Mouse (Mus musculus): Measurements from ENCODE around the gene Jmjd8. TPM values are rescaled to one million over a fixed set of nuclear protein-coding genes. Genes with fewer than 3 reads are reported as not detected.
A peak's percentile ranks its signal among the peaks of the same experiment; 100 is the strongest.
"Not testable (repeated sequence)": the region's sequence is repeated elsewhere in the genome, so short reads cannot be mapped to it uniquely, and the experiment has no call there.

Gene Jmjd8
- polyA plus RNA-seq, 1 experiment = 29.2 TPM

DNA sequence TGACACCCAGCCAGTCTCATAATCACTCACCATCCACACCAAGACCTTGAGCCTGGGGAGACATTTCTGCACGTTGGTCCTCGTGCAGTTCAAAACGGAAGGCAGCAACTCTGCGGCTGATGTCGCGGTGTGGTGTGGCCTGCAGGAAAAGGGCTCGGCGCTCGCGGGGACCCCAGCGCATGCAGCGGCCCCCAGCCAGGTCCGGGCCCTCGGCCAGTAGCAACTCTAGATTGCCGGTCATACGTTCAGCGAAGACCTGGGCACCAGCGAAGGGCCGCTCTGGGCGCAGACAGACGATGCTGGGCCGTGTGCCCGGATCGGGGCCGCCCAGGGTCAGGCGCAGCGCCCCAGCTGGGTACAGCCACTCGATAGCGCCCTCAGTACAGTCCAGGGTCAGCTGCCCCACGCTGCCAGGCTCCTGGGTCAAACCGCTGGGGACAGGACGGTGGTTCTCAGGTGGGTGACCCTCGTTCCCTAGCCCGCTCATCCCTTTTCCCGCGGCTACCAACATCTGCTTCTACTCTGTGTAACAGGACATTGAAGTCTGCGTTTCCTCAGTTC is 32.4 kb upstream of the Jmjd8 start:
- Histone ChIP-seq H3K4me3 (ENCODE audit: insufficient read depth, low read depth, low read length) (peak overlapping the region; percentile 75), H3K4me1 (ENCODE audit: control insufficient read depth, insufficient read depth, insufficient read length, low read length) (peaks cover 10% of the 10 kb centered on the region), H3K27ac (replicated peaks; ENCODE audit: low read depth, low read length) (no peak overlapping the region)

DNA sequence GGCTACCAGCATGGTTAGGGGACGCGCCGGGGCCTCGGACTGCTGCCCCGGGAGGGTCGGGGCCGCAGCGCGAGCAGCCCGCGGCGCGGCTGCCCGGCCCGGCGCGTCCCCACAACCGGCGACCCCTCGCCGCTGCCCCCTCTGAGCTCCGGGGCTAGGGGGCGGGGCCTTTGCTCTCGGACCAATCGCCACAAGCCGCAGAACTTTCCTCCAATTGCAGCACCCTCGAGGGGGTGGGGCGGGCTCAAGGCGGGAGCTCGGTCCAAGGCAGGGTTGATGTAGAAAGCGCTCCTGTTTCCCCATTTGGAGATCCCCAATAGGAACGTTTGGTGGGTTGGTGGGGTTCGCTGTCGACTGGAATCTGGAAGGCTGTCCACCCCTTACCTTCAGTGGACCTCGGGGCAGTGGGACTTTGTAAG is 31.7 kb upstream of the Jmjd8 start, which contains the start of gene Metrn:
TSS of gene Metrn (minus strand) at position 186 of the 419 bp plus-strand sequence.
- no peak within 1 kb of the TSS for H3K27ac ChIP-seq (replicated peaks; ENCODE audit: low read depth, low read length)
- peak within 1 kb of the TSS; percentile 75 for H3K4me3 ChIP-seq (ENCODE audit: insufficient read depth, low read depth, low read length)
- H3K4me1 ChIP-seq (ENCODE audit: control insufficient read depth, insufficient read depth, insufficient read length, low read length) = peaks cover 7% of the 10 kb centered on the region

DNA sequence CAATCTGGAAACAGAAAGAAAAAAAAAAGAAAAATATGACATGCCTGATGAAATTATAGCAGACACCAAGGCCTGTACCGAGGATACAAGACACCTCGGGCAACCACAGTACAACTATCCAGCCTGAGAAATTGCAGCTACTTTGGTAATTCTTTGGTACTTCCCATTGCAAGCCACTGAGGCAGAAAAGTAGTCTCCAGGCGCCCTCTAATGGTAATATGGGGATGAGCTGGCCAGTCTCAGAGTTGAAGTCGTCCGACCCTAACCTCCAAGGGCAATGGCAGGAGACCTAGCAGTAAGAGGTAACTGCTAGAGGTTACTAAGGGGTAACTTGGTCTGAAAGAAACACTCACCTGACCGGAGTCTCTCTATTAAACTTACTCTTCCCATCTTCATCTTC is 27.6 kb upstream of the Jmjd8 start:
- Histone ChIP-seq H3K27ac (replicated peaks; ENCODE audit: low read depth, low read length) (no peak overlapping the region), H3K4me3 (ENCODE audit: insufficient read depth, low read depth, low read length) (no peak overlapping the region), H3K4me1 (ENCODE audit: control insufficient read depth, insufficient read depth, insufficient read length, low read length) (no peaks in the 10 kb centered on the region; the same call in 1 of the 2 replicates)

DNA sequence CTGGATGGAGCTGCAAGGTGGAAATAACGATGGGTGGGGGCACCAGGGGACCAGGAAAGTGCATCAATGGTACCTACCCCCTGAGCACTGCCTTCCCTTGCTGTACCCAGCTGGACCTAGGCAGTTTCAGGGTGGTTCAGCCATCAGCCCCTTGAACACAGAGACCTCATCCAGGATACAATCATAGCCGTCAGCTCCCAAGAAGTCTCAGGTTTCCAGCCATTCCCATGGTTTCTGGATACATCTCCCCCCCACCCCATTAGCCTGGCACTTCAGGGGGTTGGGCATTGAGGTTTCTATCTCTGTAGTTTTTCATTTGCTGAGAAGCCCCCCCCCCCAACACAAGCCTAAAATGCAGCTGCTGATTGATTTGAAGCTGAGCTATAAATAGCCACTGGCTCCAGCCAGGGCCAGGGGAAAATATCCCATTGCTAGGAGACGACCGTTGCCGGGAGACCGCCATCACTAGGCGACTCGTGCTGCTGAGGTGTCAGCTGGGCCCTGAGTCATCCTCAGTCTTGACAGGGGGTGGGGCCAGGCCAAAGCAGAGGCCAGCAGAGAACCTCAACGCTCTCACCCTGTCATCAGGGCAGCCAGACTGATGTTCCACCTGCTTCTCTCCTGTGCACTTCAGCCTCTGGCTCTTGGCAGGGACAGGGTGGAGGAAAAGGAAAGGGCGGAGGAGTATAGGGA is 25.7 kb upstream of the Jmjd8 start:
- Histone ChIP-seq H3K4me3 (ENCODE audit: insufficient read depth, low read depth, low read length) (no peak overlapping the region), H3K4me1 (ENCODE audit: control insufficient read depth, insufficient read depth, insufficient read length, low read length) (no peaks in the 10 kb centered on the region), H3K27ac (replicated peaks; ENCODE audit: low read depth, low read length) (no peak overlapping the region)

DNA sequence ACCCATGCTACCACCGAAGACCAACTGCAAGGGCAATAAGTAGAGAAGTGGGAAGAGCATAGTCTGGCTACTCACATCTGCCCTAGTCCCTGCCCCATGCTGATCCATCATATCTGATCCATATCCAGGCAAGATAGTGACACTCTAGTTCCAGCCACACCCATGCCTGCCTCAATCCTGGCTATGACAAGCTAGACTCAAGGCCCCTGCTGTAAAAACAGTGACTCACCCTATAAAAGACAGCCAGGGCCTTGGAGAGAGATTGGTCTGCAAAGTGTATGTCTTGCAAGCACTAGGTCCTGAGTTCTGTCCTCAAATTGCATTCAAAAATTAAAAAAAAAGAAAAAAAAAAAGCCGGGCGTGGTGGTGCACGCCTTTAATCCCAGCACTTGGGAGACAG is 22.2 kb upstream of the Jmjd8 start:
- Histone ChIP-seq H3K4me1 (ENCODE audit: control insufficient read depth, insufficient read depth, insufficient read length, low read length) (no peaks in the 10 kb centered on the region), H3K27ac (replicated peaks; ENCODE audit: low read depth, low read length) (no peak overlapping the region)

DNA sequence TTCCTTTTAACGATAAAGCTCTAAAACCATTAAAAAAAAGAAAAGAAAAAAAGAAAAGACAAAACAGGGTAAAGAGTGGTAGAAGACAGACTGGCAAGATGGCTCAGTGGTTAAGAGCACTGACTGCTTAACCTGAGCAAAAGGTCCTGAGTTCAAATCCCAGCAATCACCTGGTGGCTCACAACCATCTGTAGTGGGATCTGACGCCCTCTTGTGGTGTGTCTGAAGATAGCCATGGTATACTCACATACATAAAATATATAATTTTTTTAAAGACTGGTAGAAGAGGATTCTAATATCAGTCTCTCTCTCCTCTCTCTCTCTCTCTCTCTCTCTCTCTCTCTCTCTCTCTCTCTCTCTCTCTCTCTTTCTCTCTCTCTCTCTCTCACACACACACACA is 21.2 kb upstream of the Jmjd8 start:
- H3K4me1 ChIP-seq (ENCODE audit: control insufficient read depth, insufficient read depth, insufficient read length, low read length); H3K4me3 ChIP-seq (ENCODE audit: insufficient read depth, low read depth, low read length); H3K27ac ChIP-seq (replicated peaks; ENCODE audit: low read depth, low read length): not testable (repeated sequence)

More for the DNA sequence above, 22.2 kb upstream of the Jmjd8 start:
- H3K4me3 ChIP-seq (ENCODE audit: insufficient read depth, low read depth, low read length) = no peak overlapping the region

DNA sequence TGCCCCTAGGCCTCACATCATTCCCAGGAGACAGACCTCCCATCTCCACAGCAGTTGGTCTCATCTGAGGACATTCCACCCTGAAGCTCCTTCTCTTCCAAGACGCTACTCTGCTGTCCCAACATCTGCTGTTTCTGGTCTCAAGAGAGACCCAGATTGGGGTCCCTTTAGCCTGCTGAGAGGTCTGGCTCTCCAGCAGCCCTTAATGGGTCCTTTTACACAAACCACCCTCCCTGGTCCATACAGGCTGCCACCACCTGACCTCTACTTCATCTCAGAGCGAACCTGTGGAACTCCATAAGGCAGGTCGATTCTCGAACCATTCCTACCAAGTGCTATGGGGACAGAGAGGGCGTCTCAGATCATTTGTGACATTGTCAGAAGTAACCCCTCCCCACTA is 20.6 kb upstream of the Jmjd8 start:
- no peaks in the 10 kb centered on the region for H3K4me1 ChIP-seq (ENCODE audit: control insufficient read depth, insufficient read depth, insufficient read length, low read length)
- peak overlapping the region; percentile 1; the same call in 1 of the 2 replicates for H3K4me3 ChIP-seq (ENCODE audit: insufficient read depth, low read depth, low read length)
- no peak overlapping the region for H3K27ac ChIP-seq (replicated peaks; ENCODE audit: low read depth, low read length)

DNA sequence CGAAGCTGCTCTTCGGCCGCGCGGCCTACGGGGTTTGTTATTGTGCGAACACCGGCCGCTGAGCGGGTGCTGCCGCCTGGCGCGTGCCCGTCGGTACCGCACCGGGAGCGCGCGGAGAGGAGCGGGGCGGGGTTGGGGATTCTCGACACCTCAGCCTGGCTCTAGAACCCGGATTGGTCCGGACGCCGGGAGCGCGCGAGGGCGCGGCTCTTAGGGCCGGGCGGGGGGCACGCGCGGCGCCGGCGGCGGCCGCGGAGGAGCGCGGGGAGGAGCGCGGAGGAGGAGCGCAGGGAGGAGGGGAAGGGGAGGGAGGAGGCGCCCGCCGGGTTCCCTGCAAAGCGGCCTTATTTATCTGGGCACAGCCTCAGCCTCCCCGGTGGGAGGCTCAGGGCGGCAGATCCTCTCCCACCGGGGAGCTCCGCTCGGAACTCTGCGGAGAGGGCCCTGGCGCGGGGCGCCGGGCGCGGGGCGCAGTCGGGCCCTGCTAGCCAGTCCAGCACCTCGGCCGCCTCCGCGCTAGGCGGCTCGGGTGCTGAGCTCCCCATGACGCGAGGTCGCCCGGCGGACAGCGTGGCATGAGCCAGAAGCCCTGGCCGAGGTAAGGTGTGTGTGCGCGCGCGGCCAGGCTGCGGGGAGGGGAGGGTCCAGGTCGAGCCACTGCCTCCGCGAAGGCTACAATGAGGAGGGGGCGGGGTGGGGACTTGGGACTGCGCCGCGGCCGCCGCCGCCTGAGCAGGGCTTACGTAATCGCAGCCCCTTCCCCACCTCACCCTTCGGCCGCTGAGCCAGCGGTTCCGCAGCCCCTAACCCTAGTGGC is 19.7 kb upstream of the Jmjd8 start, which contains the start of gene Fbxl16:
TSS of gene Fbxl16 (plus strand) at position 297 of the 817 bp plus-strand sequence.
- Histone ChIP-seq H3K27ac (replicated peaks; ENCODE audit: low read depth, low read length) (no peak within 1 kb of the TSS), H3K4me3 (ENCODE audit: insufficient read depth, low read depth, low read length) (peak within 1 kb of the TSS; percentile 56), H3K4me1 (ENCODE audit: control insufficient read depth, insufficient read depth, insufficient read length, low read length) (no peaks in the 10 kb centered on the region)

DNA sequence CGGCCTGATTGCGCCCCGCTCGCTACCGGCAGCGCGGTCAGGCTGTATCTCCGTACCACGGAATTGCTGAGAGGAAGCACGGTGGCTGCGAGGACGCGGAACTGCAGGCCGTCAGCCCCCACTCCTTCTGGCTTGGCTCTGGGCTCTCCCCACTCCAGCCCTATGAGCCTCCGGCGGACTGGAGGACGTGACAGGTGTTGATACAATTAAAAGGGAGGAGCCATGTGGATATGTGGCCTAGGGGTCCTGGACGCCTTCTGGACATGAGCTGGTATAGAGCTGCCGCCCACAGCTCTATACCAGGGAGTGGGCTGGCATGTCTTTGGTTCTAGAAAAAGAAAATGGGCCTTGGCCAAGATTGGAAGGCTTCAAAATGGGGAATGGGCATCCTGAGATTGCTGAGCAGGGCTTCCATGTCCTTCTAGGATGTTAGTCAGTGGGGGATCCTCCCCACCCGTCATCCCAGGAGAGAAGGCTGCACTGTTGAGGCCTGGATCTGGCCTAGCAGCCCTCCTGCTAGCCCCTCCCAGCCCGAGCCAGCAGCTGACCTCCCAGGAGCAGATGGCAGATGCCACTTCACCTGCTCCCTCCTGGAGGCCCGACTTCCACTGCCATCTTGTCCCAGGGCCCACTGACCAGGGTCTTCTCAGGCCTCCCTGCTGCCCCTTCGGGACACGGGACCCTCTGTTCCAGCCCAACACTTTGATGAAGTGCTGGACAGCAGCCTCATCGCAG is 18.9 kb upstream of the Jmjd8 start:
- Histone ChIP-seq H3K4me1 (ENCODE audit: control insufficient read depth, insufficient read depth, insufficient read length, low read length) (no peaks in the 10 kb centered on the region), H3K4me3 (ENCODE audit: insufficient read depth, low read depth, low read length) (peak overlapping the region; percentile 56), H3K27ac (replicated peaks; ENCODE audit: low read depth, low read length) (no peak overlapping the region)

DNA sequence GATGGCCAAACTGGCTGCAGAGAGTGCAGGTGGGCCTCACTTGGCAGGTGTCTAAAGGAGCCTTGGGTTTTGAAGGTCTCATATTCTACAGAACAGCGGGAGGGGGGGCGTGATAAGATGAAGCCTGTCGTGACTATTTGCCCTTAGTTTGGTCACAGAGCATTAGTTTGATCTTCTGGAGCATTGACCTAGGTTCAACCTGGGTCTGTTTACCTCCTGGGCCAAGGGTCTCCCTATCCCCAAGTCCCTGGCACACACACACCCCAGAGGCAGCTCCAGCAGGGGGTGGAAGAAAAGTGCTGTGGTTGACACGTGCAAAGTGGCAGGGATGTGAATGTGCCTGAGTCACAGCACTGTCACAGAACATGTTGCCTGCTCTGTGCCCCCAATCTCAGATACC is 17.8 kb upstream of the Jmjd8 start:
- H3K4me3 ChIP-seq (ENCODE audit: insufficient read depth, low read depth, low read length) = no peak overlapping the region
- H3K4me1 ChIP-seq (ENCODE audit: control insufficient read depth, insufficient read depth, insufficient read length, low read length) = no peaks in the 10 kb centered on the region
- H3K27ac ChIP-seq (replicated peaks; ENCODE audit: low read depth, low read length) = no peak overlapping the region

DNA sequence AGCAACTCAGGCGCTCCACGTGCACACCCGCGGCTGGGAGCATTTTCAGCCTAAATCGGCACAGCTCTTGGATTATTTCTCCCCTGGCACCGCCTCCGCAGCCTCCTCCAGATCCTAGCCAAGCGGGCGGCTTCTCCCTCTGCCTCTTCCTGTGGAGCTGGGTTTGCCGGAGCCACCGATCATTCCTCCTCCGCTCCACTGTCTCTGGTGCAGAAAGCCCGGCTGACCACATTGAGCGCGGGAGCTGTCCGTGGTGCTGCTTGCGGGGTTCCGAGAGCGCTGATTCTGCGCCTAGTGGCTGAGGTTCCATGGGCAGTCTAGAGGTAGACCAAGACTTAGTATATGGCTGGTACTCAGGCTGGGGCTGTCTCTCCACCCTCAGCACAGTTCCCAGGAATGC is 15.2 kb upstream of the Jmjd8 start:
- Histone ChIP-seq H3K4me3 (ENCODE audit: insufficient read depth, low read depth, low read length) (no peak overlapping the region), H3K4me1 (ENCODE audit: control insufficient read depth, insufficient read depth, insufficient read length, low read length) (no peaks in the 10 kb centered on the region), H3K27ac (replicated peaks; ENCODE audit: low read depth, low read length) (no peak overlapping the region)

DNA sequence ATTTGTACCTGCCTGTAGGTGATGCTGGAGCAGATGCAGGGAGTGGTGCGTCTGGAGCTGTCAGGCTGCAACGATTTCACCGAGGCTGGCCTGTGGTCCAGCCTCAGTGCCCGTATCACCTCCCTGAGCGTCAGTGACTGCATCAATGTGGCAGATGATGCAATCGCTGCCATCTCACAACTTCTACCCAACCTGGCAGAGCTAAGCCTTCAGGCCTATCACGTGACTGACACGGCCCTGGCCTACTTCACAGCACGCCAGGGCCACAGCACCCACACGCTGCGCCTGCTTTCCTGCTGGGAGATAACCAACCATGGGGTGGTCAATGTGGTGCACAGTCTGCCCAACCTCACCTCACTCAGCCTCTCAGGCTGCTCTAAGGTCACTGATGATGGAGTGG is 11.0 kb upstream of the Jmjd8 start:
- no peak overlapping the region for H3K27ac ChIP-seq (replicated peaks; ENCODE audit: low read depth, low read length)
- no peak overlapping the region for H3K4me3 ChIP-seq (ENCODE audit: insufficient read depth, low read depth, low read length)
- no peaks in the 10 kb centered on the region for H3K4me1 ChIP-seq (ENCODE audit: control insufficient read depth, insufficient read depth, insufficient read length, low read length)

DNA sequence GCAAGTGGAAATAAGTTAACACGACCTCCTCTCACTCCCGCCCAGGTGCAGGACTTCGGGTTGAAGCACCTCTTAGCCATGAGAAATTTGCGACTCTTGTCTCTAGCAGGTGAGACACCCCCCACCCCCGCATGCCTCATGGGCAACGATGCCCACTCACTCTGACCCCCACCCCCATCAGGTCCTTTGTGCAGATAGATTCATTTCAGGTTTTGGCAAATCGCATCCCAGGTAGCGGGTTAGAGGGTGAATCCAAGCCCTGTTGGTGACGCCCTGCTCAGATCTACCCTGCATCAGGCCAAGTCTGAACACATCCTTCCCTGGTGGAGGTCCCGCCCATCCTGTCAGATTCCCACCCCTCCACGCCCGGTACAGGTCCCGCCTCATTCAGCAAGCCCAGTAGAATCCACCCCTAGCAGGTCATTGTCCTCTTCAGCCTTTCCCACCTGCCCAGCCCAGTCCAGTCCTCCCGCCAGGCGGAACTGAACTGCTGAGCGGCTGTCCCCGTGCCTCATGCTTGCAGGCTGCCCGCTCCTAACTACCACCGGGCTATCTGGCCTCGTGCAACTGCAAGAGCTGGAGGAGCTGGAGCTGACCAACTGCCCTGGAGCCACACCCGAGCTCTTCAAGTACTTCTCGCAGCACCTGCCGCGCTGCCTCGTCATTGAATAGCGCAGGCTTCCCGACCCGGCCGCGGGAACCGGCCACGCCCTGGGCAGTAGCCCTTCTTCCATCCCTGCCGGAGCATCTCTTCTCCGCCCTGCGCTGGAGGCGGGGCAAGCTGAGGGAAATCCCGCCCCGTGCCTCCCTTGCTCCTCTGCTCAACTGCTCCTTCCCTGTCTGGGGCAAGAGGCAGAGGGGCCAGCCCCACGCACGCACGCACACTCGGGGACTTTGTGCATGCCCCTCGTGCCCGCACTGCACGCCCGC is 9.6 kb upstream of the Jmjd8 start:
- peaks cover 4% of the 10 kb centered on the region for H3K4me1 ChIP-seq (ENCODE audit: control insufficient read depth, insufficient read depth, insufficient read length, low read length)
- no peak overlapping the region for H3K27ac ChIP-seq (replicated peaks; ENCODE audit: low read depth, low read length)
- H3K4me3 ChIP-seq (ENCODE audit: insufficient read depth, low read depth, low read length) = no peak overlapping the region

DNA sequence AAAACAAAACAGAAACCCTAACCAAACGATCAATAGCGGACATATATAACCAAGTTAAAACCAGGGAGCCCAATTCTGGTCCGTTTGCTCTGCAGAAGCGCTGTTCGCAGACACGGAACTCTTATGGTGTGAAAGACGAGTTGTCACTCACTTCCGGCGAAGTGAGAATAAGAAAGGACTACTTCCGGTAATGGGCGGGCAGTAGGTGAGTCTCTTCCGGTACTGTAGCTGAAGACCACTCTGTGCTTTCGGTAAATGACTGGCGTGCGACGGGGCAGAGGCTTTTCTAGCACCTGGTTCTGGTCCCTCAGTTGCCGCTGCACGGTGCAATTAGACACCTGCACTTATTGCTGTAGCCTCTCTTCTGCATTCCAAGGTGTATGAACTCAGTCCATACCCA is 5.2 kb upstream of the Jmjd8 start, which contains the start of gene Wdr24:
TSS of gene Wdr24 (plus strand) at position 176 of the 400 bp plus-strand sequence.
- peak within 1 kb of the TSS; percentile 81 for H3K4me3 ChIP-seq (ENCODE audit: insufficient read depth, low read depth, low read length)
- peak within 1 kb of the TSS; percentile 48; the same call in 1 of the 2 replicates for H3K27ac ChIP-seq (replicated peaks; ENCODE audit: low read depth, low read length)
- peaks cover 12% of the 10 kb centered on the region for H3K4me1 ChIP-seq (ENCODE audit: control insufficient read depth, insufficient read depth, insufficient read length, low read length)

Measured in brown adipose tissue, adult 24 weeks (tissue).